Mouse (Mus musculus) erythroblast, embryonic 14.5 days (primary cell): Measurements from ENCODE around the gene Gins1.
"Not testable (repeated sequence)": the region's sequence is repeated elsewhere in the genome, so short reads cannot be mapped to it uniquely, and the experiment has no call there.

ENCODE experiments used
- GATA1 ChIP-seq: IDR thresholded peaks from 2 replicates; pipeline ENCODE4 v1.6.1; 2012; ENCODE audit warnings: low read length, inconsistent platforms, mixed read lengths
- TAL1 ChIP-seq: IDR thresholded peaks from 3 replicates; pipeline ENCODE4 v1.6.1; 2012; ENCODE audit warnings: low read length, inconsistent platforms, mixed read lengths

DNA sequence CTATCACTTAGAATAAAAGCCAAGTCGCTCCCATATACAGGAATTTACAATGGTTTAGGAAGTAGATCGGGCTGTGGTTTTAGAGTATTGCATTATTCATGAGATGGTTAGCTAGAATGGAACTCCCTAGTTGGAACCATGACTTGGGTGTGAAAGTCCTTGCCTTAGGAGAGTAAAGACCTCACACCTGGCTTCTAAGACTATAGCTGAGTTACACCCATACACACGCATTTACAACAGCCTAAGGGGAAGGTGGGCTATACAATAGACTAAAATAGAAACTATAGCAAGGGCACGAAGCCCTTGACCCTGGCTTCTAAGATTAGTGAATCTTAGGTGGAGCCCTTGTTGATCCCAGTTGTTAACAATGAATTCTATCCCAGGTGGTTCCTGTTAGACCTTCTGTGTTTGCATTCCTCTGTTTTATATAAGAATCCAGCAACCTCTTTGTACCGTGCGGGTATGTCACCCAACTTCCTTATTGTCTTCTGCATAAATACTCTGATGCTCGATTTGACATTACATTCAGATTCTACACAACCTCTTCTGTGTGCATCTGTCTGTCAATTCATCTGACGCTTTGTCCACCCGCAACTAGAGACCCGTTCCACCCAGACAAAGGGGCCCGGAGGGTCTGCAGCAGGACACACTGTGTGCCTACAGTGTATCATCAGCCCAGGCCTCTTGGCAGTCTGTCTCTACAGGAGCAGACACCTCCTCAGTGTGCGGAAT lies 42.8 kb downstream of the Gins1 start:
- TF ChIP-seq TAL1, GATA1: not testable (repeated sequence)
